Mouse (Mus musculus): ENCODE measurements around the gene Cd63. TPM values are rescaled to one million over a fixed set of nuclear protein-coding genes. Genes with fewer than 3 reads are reported as not detected.

Cd63 gene
- polyA plus RNA-seq, 1 experiment from 2014 or later, result 113 TPM

DNA sequence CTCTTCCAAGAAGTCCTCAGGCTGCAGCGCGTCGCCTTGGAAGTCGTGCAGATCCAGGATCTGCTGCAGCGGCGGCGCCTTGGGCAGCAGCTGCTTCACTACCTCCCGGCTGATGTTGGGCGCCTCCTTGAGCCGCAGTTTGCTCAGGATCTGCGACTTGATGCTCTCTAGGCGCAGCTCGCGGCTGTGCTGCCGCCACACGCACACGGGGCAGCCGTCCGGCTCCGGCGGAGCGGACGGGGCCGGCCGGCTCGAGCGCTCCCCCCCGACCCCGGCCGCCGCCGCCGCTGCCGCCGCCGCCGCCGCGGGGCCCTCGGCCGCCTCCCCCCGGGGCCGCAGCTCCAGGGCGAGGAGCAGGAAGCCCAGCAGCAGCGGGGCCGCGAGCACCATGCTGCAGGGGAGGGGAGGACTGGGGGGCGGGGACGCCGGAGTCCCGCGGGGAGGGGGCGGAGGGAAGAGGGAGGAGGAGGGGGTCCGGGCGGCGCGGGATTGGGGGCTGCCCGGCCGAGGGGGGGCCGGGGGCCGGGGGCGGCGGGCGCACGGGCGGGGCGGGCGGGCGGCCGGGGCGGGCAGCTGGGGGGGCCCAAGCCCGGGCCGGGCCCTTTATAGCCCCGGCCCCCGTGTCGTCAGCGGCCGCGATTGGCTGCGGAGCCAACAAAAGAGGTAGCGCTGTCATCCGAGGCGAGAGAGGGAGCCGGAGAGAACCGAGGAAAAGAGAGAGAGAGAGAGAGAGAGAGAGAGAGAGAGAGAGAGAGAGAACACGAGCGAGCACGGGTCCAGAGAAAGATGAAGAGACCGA, 9.3 kb upstream of the Cd63 start, which contains the start of gene Gdf11:
Gene Gdf11 (minus strand): TSS at position 423 of the 799 bp plus-strand sequence.
- H3K4me2 ChIP-seq, result peak within 1 kb of the TSS; percentile 74
- no peak within 1 kb of the TSS for H3K27ac ChIP-seq (replicated peaks)
- 1% methylated on average over 79 of the region's 89 CpGs for WGBS (ENCODE audit: insufficient replicate concordance)
- H3K9ac ChIP-seq, result no peak within 1 kb of the TSS; the same call in 1 of the 2 replicates
- H3K4me1 ChIP-seq (replicated peaks), result peaks cover 27% of the 10 kb centered on the region
- peak; percentile 8; the same call in 1 of the 2 replicates for ATAC-seq (ENCODE audit: insufficient read depth)
- peaks cover 93% of the 10 kb centered on the region for H3K27me3 ChIP-seq
- H3K9me3 ChIP-seq (replicated peaks), result no peaks in the 10 kb centered on the region
- no peaks in the 10 kb centered on the region for H3K36me3 ChIP-seq (replicated peaks)
- H3K4me3 ChIP-seq (replicated peaks), result peak within 1 kb of the TSS; percentile 55

DNA sequence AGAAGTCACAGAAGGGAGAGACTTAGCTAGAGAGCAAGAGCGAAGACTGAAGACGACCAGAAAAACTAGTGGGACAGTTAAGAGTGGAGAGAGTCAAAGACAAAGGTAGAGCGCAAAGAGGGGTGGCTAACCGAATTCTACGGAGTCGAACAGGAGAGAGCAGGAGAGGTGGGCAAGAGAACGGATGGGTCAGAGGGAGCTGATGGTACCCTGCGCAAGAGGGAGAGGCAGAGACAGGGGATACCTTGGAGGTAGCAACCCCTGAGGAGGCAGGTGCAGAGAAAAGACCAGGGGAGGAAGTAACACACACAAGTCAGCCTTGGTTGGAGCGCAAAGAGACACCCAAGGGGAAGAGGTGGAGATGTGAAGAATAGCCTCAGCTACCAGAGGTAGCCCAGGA, 8.5 kb upstream of the Cd63 start:
- no peak for ATAC-seq (ENCODE audit: insufficient read depth)

DNA sequence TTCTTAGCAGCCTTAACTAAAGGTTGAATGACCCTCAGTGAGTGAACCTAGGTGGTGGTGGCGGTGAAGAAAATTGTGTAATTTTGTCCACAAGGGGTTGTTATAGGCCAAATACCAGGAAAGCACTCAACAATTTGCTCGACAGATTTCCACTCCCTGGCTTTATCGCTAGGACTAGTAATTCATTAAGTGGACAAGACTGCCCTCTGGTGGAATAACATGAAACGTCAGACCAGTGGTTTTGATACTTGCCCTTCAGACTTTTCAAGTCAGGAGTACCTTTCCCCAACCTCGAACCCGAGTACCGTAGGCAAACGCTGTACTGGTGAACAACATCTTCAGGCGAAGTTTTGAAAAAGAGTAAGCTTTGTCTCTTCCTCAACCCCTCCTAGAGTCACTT, 5.4 kb upstream of the Cd63 start:
- no peaks in the 10 kb centered on the region for H3K36me3 ChIP-seq (replicated peaks)

More for the DNA sequence above, 8.5 kb upstream of the Cd63 start:
- Histone ChIP-seq H3K27me3 (peaks cover 100% of the 10 kb centered on the region), H3K9ac (no peak overlapping the region), H3K4me1 (replicated peaks) (peaks cover 27% of the 10 kb centered on the region), H3K27ac (replicated peaks) (no peak overlapping the region), H3K4me2 (peak overlapping the region; percentile 74), H3K9me3 (replicated peaks) (no peaks in the 10 kb centered on the region), H3K36me3 (replicated peaks) (no peaks in the 10 kb centered on the region), H3K4me3 (replicated peaks) (peak overlapping the region; percentile 55)
- 3% methylated on average over 9 of the region's 9 CpGs for WGBS (ENCODE audit: insufficient replicate concordance)

DNA sequence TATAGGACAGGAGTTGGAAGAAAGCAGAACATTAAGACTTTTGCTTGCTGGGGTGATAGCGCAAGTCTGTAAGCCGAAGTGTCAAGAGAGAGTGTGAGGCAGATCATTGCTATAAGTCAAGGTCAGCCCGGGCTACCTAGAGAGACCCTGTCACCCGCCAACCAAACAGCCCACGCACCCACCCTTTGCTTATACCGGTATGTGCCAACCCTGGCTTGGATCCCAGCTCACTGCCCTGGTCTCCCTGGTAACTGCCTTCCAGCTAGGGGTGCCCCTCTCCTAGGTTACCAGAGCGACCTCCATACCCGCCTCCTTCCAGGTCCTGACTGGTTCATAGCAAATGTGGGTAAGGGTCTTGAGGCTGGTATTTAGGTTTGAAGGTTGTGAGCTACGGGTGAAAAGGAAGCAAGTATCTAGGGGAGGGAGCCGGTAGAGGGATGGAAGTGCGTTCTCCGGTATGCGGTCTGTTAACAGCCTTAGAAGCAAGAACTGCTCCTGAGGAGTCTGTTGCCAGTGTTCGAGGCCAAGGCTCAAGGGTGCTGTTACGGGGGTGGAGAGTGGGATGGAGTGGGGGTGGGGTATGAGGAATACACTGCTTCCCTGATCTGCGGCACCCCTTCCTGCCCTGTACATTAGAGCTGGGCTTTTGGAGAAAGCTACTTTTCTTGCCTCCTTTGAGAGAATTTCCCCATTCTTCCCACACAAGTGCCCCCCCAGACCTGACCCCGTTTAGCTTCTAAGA, 4.7 kb upstream of the Cd63 start:
- H3K4me3 ChIP-seq (replicated peaks), result no peak overlapping the region
- no peak overlapping the region for H3K27ac ChIP-seq (replicated peaks)
- ATAC-seq (ENCODE audit: insufficient read depth), result no peak
- H3K36me3 ChIP-seq (replicated peaks), result no peaks in the 10 kb centered on the region
- H3K9ac ChIP-seq, result no peak overlapping the region
- no peaks in the 10 kb centered on the region for H3K9me3 ChIP-seq (replicated peaks)
- peaks cover 7% of the 10 kb centered on the region for H3K4me1 ChIP-seq (replicated peaks)
- peaks cover 70% of the 10 kb centered on the region for H3K27me3 ChIP-seq
- WGBS (ENCODE audit: insufficient replicate concordance), result 6% methylated on average over 17 of the region's 17 CpGs
- 0 out of 2 replicates have a peak overlapping the region, but pooled peaks have one; percentile 8 for H3K4me2 ChIP-seq

More for the DNA sequence above, 5.4 kb upstream of the Cd63 start:
- H3K27ac ChIP-seq (replicated peaks), result no peak overlapping the region
- WGBS (ENCODE audit: insufficient replicate concordance), result under 1% methylated on average over 9 of the region's 9 CpGs
- H3K9me3 ChIP-seq (replicated peaks), result no peaks in the 10 kb centered on the region
- H3K27me3 ChIP-seq, result peaks cover 77% of the 10 kb centered on the region
- no peak overlapping the region for H3K4me3 ChIP-seq (replicated peaks)
- peaks cover 14% of the 10 kb centered on the region for H3K4me1 ChIP-seq (replicated peaks)
- ATAC-seq (ENCODE audit: insufficient read depth), result no peak
- no peak overlapping the region for H3K9ac ChIP-seq
- 0 out of 2 replicates have a peak overlapping the region, but pooled peaks have one; percentile 8 for H3K4me2 ChIP-seq

DNA sequence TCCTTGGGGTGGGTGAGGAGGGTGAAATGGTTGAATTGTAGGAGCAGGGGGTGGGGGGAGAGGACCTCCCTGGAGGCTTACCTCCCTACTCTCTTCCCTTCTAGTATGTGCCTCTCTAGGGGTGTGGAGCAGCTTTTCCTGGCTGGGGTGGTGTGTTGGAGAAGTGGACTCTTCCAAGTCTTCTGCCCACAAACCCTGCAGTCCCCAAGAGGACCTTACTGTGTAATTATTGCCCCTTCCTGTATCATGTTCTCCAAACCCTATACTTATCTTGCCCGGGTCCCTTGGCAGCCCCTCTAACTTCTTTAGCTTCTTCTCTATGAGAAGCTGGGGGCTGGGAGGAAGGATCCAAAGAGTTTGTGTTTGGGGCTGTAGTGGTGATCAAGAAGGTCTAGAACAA, 4.0 kb upstream of the Cd63 start:
- Histone ChIP-seq H3K4me1 (replicated peaks) (peaks cover 3% of the 10 kb centered on the region), H3K9me3 (replicated peaks) (no peaks in the 10 kb centered on the region), H3K27me3 (peaks cover 63% of the 10 kb centered on the region), H3K36me3 (replicated peaks) (no peaks in the 10 kb centered on the region), H3K9ac (no peak overlapping the region), H3K4me2 (no peak overlapping the region), H3K27ac (replicated peaks) (no peak overlapping the region), H3K4me3 (replicated peaks) (no peak overlapping the region)
- ATAC-seq (ENCODE audit: insufficient read depth), result no peak
- WGBS (ENCODE audit: insufficient replicate concordance), result 12% methylated on average over 1 of the region's 1 CpGs

DNA sequence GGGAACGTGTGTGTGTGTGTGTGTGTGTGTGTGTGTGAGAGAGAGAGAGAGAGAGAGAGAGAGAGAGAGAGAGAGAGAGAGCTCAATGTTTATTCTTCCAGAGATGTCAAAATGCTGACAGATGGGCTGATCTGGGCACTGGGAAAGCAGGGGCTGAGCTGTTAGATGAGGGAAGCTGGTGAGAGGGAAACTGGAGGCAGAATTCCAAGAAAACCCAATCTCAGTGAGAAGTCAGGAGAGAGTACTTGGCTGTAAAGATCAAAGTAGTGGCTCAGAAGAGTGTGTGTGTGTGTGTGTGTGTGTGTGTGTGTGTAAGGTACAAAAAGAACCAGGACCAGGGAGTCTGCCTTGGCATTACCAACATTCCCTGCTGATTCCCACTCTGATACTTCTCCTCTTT, 3.3 kb upstream of the Cd63 start:
- H3K4me3 ChIP-seq (replicated peaks), result no peak overlapping the region
- H3K9me3 ChIP-seq (replicated peaks), result no peaks in the 10 kb centered on the region
- no peak for ATAC-seq (ENCODE audit: insufficient read depth)
- no peak overlapping the region for H3K27ac ChIP-seq (replicated peaks)
- 12% methylated on average over 1 of the region's 1 CpGs for WGBS (ENCODE audit: insufficient replicate concordance)
- no peak overlapping the region for H3K9ac ChIP-seq
- peaks cover 56% of the 10 kb centered on the region for H3K27me3 ChIP-seq
- H3K4me2 ChIP-seq, result no peak overlapping the region
- H3K36me3 ChIP-seq (replicated peaks), result no peaks in the 10 kb centered on the region
- H3K4me1 ChIP-seq (replicated peaks), result no peaks in the 10 kb centered on the region; the same call in none of the 2 replicates

DNA sequence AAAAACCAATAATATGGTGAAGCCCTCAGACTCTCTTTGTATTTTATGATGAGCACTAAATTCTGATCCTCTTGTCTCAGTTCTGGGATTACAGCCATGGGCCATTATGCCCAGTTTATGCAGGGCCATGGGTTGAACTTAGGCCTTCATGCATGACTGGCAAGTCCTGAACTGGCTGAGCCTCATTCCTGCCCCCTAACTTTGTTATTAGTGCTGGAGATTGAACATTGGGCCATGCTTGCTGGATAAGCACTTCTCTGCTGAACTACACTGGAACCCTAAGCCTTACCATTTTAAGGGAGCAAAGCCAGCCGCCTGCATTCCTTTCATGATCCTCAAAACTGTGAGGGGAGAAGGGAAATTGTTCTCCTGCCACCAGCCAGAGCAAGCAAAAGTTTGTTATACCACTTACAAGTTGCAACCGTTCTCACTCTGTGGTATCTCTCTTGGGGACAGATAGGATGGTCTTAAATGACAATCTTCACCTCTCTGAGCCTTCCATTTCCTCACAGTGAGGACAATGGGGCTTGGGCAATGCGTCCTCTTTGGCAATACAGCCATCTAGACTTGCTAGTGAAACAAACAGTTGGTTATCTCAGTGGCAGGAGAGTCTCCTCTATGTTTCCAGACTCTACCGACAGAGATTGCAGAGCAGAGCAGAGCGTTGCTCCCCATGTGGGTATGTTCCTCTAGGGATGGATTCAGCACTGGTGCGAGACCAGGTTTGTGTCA, 864 bp upstream of the Cd63 start:
- Histone ChIP-seq H3K4me2 (no peak overlapping the region), H3K4me3 (replicated peaks) (no peak overlapping the region), H3K36me3 (replicated peaks) (no peaks in the 10 kb centered on the region), H3K4me1 (replicated peaks) (no peaks in the 10 kb centered on the region; the same call in none of the 2 replicates), H3K9me3 (replicated peaks) (no peaks in the 10 kb centered on the region), H3K27me3 (peaks cover 32% of the 10 kb centered on the region), H3K27ac (replicated peaks) (no peak overlapping the region), H3K9ac (no peak overlapping the region)
- ATAC-seq (ENCODE audit: insufficient read depth), result no peak
- 46% methylated on average over 6 of the region's 6 CpGs for WGBS (ENCODE audit: insufficient replicate concordance)

DNA sequence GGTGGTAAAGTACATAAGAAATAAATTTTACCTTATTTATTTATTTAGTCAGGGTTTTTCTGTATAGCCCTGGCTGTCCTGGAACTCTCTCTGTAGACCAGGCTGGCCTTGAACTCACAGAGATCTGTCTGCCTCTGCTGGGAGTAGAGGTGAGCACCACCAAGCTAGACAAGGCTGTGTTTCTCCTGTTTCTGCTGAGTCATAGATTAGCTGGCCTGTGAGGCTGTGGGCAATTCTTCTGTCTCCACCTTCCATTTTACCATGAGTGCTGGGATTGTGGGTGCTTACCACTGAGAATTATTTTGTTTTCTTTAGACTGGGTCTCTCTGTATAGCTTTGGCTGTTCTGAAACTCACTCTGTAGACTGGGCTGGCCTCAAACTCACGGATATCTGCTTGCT, 620 bp downstream of the Cd63 start:
- H3K4me1 ChIP-seq (replicated peaks), result no peaks in the 10 kb centered on the region; the same call in 1 of the 2 replicates
- no peaks in the 10 kb centered on the region for H3K9me3 ChIP-seq (replicated peaks)
- H3K27me3 ChIP-seq, result peaks cover 17% of the 10 kb centered on the region
- no peaks in the 10 kb centered on the region for H3K36me3 ChIP-seq (replicated peaks)
- WGBS (ENCODE audit: insufficient replicate concordance), result 41% methylated on average over 1 of the region's 1 CpGs
- H3K4me3 ChIP-seq (replicated peaks), result no peak overlapping the region
- no peak overlapping the region for H3K27ac ChIP-seq (replicated peaks)
- no peak for ATAC-seq (ENCODE audit: insufficient read depth)
- H3K4me2 ChIP-seq, result no peak overlapping the region
- H3K9ac ChIP-seq, result no peak overlapping the region

DNA sequence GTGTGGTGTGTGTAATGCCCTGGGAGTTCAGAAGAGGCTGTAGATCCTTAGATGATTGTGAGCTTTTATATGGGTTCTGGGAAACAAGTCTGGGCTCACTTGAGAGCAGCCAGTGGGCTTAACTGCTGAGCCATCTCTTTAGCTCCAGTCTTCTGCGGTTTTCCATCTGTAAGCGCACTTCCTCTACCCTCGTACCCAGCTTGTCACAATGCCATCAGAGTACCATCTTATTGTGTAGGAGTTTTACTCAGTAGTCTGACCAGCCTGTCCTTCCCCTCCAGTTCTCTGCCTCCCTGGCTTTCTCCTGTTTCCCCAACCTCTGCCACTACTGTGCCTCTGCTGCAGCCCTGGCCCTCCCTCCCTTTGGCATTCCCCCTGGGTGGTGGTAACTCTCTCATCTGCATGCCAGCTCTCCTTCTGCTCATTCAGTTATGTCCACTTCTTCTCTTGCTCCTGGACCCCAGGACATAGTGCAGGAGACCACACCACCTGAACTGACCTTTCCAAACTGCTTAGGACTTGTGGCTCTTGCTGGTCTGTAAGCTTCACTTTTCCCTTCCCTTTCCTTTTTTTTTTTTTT, 1.7 kb downstream of the Cd63 start:
- Histone ChIP-seq H3K4me3 (replicated peaks) (no peak overlapping the region), H3K4me1 (replicated peaks) (no peaks in the 10 kb centered on the region; the same call in 1 of the 2 replicates), H3K4me2 (no peak overlapping the region), H3K27ac (replicated peaks) (no peak overlapping the region), H3K27me3 (peaks cover 7% of the 10 kb centered on the region), H3K36me3 (replicated peaks) (no peaks in the 10 kb centered on the region), H3K9me3 (replicated peaks) (no peaks in the 10 kb centered on the region), H3K9ac (no peak overlapping the region)
- no peak for ATAC-seq (ENCODE audit: insufficient read depth)
- 42% methylated on average over 3 of the region's 3 CpGs for WGBS (ENCODE audit: insufficient replicate concordance)

DNA sequence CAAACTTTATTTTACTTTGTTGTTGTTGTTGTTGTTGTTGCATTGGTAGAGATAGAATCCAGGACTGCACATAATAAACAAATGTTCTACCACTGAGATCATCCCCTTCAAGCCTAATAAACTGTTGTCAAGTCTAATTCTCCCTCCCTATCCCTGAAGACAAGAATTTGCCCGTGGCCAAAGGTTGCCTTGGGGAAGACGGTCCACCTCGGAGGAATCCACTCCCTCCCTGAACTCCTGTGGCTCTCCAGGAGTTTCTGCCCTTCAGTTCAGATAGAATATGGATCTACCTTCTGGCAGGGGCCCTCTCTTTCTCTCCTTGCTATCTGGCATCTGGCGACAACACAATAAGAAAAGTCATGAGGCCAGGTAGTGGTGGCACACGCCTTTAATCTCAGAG, 4.0 kb downstream of the Cd63 start:
- Histone ChIP-seq H3K9me3 (replicated peaks) (no peaks in the 10 kb centered on the region), H3K4me3 (replicated peaks) (no peak overlapping the region), H3K4me2 (no peak overlapping the region), H3K36me3 (replicated peaks) (no peaks in the 10 kb centered on the region), H3K27ac (replicated peaks) (no peak overlapping the region), H3K9ac (no peak overlapping the region), H3K4me1 (replicated peaks) (peaks cover 6% of the 10 kb centered on the region), H3K27me3 (peaks cover 24% of the 10 kb centered on the region)
- 60% methylated on average over 5 of the region's 5 CpGs for WGBS (ENCODE audit: insufficient replicate concordance)
- ATAC-seq (ENCODE audit: insufficient read depth), result no peak

Measured in liver, embryonic 15.5 days (tissue).